Comparison of ENCODE assay signal across 11 mouse cellular contexts in genomic region chr9:112123421-112123828, GRCm38 (mm10).
DNase-seq lines count a peak whose midpoint lies in the region; ATAC-seq and TF ChIP-seq lines count a peak whose summit lies in the region.
"Had no signal": no experiment of that assay in that cellular context is flagged by ENCODE, and none has a peak within 500 bp of the region (broad histone marks: within the 10 kb centered on the region; RNA-seq: fewer than 3 reads in every experiment).

No protein-coding gene starts in this region.

- ATAC-seq in kidney, postnatal 0 days (replicated peaks; ENCODE audit: low FRiP score, low read depth) = no peak; the same call in 1 of the 2 replicates
- peak; percentile 71 for ATAC-seq in forebrain, embryonic 15.5 days (replicated peaks)
- ATAC-seq in hindbrain, embryonic 15.5 days (ENCODE audit: low FRiP score, low read depth) = peak; percentile 57
- ATAC-seq in neural tube, embryonic 14.5 days (ENCODE audit: low read depth) = peak; percentile 45

- no peaks in the 10 kb centered on the region for H3K36me3 ChIP-seq in kidney, postnatal 0 days (ENCODE audit: insufficient read depth, low read length)
- H3K36me3 ChIP-seq in forebrain, embryonic 15.5 days = peaks cover 20% of the 10 kb centered on the region
- H3K36me3 ChIP-seq in hindbrain, embryonic 15.5 days = peaks cover 9% of the 10 kb centered on the region; the same call in 1 of the 2 replicates
- peaks cover 4% of the 10 kb centered on the region; the same call in 1 of the 2 replicates for H3K36me3 ChIP-seq in neural tube, embryonic 14.5 days (ENCODE audit: control insufficient read depth, insufficient read depth, low read length)

- no peak overlapping the region for H3K4me3 ChIP-seq in kidney, postnatal 0 days (replicated peaks; ENCODE audit: low read depth, low read length)
- no peak overlapping the region for H3K4me3 ChIP-seq in forebrain, embryonic 15.5 days
- H3K4me3 ChIP-seq in hindbrain, embryonic 15.5 days = no peak overlapping the region
- H3K4me3 ChIP-seq in neural tube, embryonic 14.5 days (ENCODE audit: low read depth, low read length) = no peak overlapping the region

- no peaks in the 10 kb centered on the region for H3K9me3 ChIP-seq in kidney, postnatal 0 days (replicated peaks; ENCODE audit: low read length)
- no peaks in the 10 kb centered on the region for H3K9me3 ChIP-seq in forebrain, embryonic 15.5 days
- no peaks in the 10 kb centered on the region for H3K9me3 ChIP-seq in hindbrain, embryonic 15.5 days
- no peaks in the 10 kb centered on the region for H3K9me3 ChIP-seq in neural tube, embryonic 14.5 days (ENCODE audit: control insufficient read depth, low read length)

- no peak for TF ChIP-seq CTCF in kidney, postnatal 0 days (IDR thresholded peaks at IDR 0.05; ENCODE audit: low read depth)

- H3K27ac ChIP-seq in kidney, postnatal 0 days = no peak overlapping the region
- H3K27ac ChIP-seq in forebrain, embryonic 15.5 days (replicated peaks) = peak overlapping the region; percentile 49
- H3K27ac ChIP-seq in hindbrain, embryonic 15.5 days (replicated peaks) = peak overlapping the region; percentile 69
- no peak overlapping the region for H3K27ac ChIP-seq in neural tube, embryonic 14.5 days (ENCODE audit: low read depth, low read length)

- WGBS in kidney, postnatal 0 days = 26% methylated on average over 6 of the region's 6 CpGs
- WGBS in forebrain, embryonic 15.5 days = 12% methylated on average over 6 of the region's 6 CpGs
- 14% methylated on average over 6 of the region's 6 CpGs for WGBS in hindbrain, embryonic 15.5 days
- WGBS in neural tube, embryonic 14.5 days = 30% methylated on average over 6 of the region's 6 CpGs

- DNase-seq in kidney, postnatal 0 days (ENCODE audit: low spot score) = peak; percentile 32
- DNase-seq in kidney, adult 8-10 months = no peak
- no peak for DNase-seq in urinary bladder, postnatal 4 days (ENCODE audit: low spot score in 2 of 2)
- no peak for DNase-seq in layer of hippocampus, adult 11-12 months (ENCODE audit: low spot score)
- DNase-seq: adrenal gland, postnatal 14 days; kidney, adult 11 months; liver; right cerebral cortex, postnatal 4 days had no signal

- H3K27me3 ChIP-seq in kidney, postnatal 0 days (ENCODE audit: insufficient read depth, low read length) = peaks cover 9% of the 10 kb centered on the region; the same call in 1 of the 2 replicates
- H3K27me3 ChIP-seq in forebrain, embryonic 15.5 days = no peaks in the 10 kb centered on the region
- H3K27me3 ChIP-seq in hindbrain, embryonic 15.5 days = no peaks in the 10 kb centered on the region
- no peaks in the 10 kb centered on the region for H3K27me3 ChIP-seq in neural tube, embryonic 14.5 days (ENCODE audit: control insufficient read depth, insufficient read depth, low read length)

- no peaks in the 10 kb centered on the region for H3K4me1 ChIP-seq in kidney, postnatal 0 days (replicated peaks; ENCODE audit: insufficient read depth, low read length)
- H3K4me1 ChIP-seq in forebrain, embryonic 15.5 days = peaks cover 24% of the 10 kb centered on the region
- H3K4me1 ChIP-seq in hindbrain, embryonic 15.5 days (replicated peaks) = peaks cover 20% of the 10 kb centered on the region
- H3K4me1 ChIP-seq in neural tube, embryonic 14.5 days (ENCODE audit: control insufficient read depth, insufficient read depth, low read length) = peaks cover 14% of the 10 kb centered on the region; the same call in 1 of the 2 replicates

- no peak overlapping the region for H3K9ac ChIP-seq in kidney, postnatal 0 days (ENCODE audit: low read depth, low read length)
- no peak overlapping the region for H3K9ac ChIP-seq in forebrain, embryonic 15.5 days (replicated peaks)
- no peak overlapping the region for H3K9ac ChIP-seq in hindbrain, embryonic 15.5 days
- no peak overlapping the region for H3K9ac ChIP-seq in neural tube, embryonic 14.5 days (replicated peaks; ENCODE audit: low read depth, low read length)

- H3K4me2 ChIP-seq in kidney, postnatal 0 days (ENCODE audit: low read length) = no peak overlapping the region
- H3K4me2 ChIP-seq in forebrain, embryonic 15.5 days (replicated peaks) = no peak overlapping the region
- H3K4me2 ChIP-seq in hindbrain, embryonic 15.5 days = peak overlapping the region; percentile 1; the same call in 1 of the 2 replicates
- no peak overlapping the region for H3K4me2 ChIP-seq in neural tube, embryonic 14.5 days (ENCODE audit: low read depth, low read length)

Comparison
In these comparisons a context has a peak if more than half of its experiments do, and no peak if none do; other contexts are left out.
1. H3K27ac ChIP-seq: peak in forebrain, embryonic 15.5 days (single experiment) and hindbrain, embryonic 15.5 days (single experiment); none in kidney, postnatal 0 days (single experiment) and neural tube, embryonic 14.5 days (single experiment).